Mouse (Mus musculus) bone marrow, adult 2 months (tissue): ENCODE measurements around the gene Npas3. TPM values are rescaled to one million over a fixed set of nuclear protein-coding genes. Genes with fewer than 3 reads are reported as not detected.

Source experiments
- H3K27ac ChIP-seq: fragments of 200-500 bp; 2 replicates; pipeline ENCODE4 v1.5.1; 2012; ENCODE audit warnings: low read depth, mild to moderate bottlenecking, control low read depth, inconsistent platforms, low read length; ENCODE audit not compliant: control insufficient read depth, poor library complexity, insufficient read depth
- H3K4me1 ChIP-seq: fragments of 200-500 bp; 2 replicates; pipeline ENCODE4 v1.6.1; 2011; ENCODE audit warnings: low read length; ENCODE audit not compliant: control insufficient read depth, insufficient read depth
- H3K4me3 ChIP-seq: fragments of 200-500 bp; replicated peaks from 2 replicates; pipeline ENCODE3; 2011; ENCODE audit warnings: mild to moderate bottlenecking, low read depth, low read length, control low read depth; ENCODE audit not compliant: control insufficient read depth
- CTCF ChIP-seq: fragments of 200-500 bp; IDR thresholded peaks from 2 replicates; pipeline ENCODE4 v1.5.1; 2011; ENCODE audit warnings: low read length, control low read depth; ENCODE audit not compliant: control insufficient read depth, insufficient read depth
- POLR2A ChIP-seq: fragments of 200-500 bp; IDR thresholded peaks from 2 replicates; pipeline ENCODE4 v1.6.1; 2011; ENCODE audit warnings: low read depth, mild to moderate bottlenecking, control low read depth, low read length, borderline replicate concordance; ENCODE audit not compliant: control insufficient read depth
- WGBS: fragments of 180-500 bp; shearing (Covaris S2); methylation state at CpG from one replicate; pipeline ENCODE4 v1.1.7; 2018; 5-methylcytosine and 5-hydroxymethylcytosine counted together
- polyA plus RNA-seq: library from polyadenylated mRNA; stranded (reverse); fragments of >200 nt; gene quantifications from 2 replicates; pipeline ENCODE4 v1.2.4, GENCODE M21; 2011; ENCODE audit warnings: low replicate concordance; ENCODE audit not compliant: missing spikeins, insufficient read depth, insufficient read length

Npas3 gene
- polyA plus RNA-seq, 1 experiment: not detected

- WGBS: 69% methylated on average over 4 of the region's 4 CpGs
- Histone ChIP-seq H3K4me3 (no peak overlapping the region), H3K27ac (no peak overlapping the region), H3K4me1 (no peaks in the 10 kb centered on the region)
- TF ChIP-seq POLR2A (no peak), CTCF (no peak)
Observed at GRCm38 (mm10) chr12:53888624-53889023, 640.1 kb downstream of the Npas3 start.

- H3K4me3 ChIP-seq: no peak overlapping the region
- no peak for TF ChIP-seq CTCF
- no peak for TF ChIP-seq POLR2A
- no peaks in the 10 kb centered on the region for H3K4me1 ChIP-seq
- 81% methylated on average over 5 of the region's 5 CpGs for WGBS
- H3K27ac ChIP-seq: no peak overlapping the region
Observed at GRCm38 (mm10) chr12:53895909-53896308, 647.4 kb downstream of the Npas3 start.

- H3K4me3 ChIP-seq: no peak overlapping the region
- H3K4me1 ChIP-seq: no peaks in the 10 kb centered on the region
- WGBS: 61% methylated on average over 8 of the region's 8 CpGs
- no peak overlapping the region for H3K27ac ChIP-seq
- no peak for TF ChIP-seq CTCF
- no peak for TF ChIP-seq POLR2A
Observed at GRCm38 (mm10) chr12:53908761-53909160, 660.3 kb downstream of the Npas3 start.

GRCm38 (mm10) chr12:53910192-53910591 is 661.7 kb downstream of the Npas3 start:
- Histone ChIP-seq H3K27ac (no peak overlapping the region), H3K4me3 (no peak overlapping the region), H3K4me1 (no peaks in the 10 kb centered on the region)
- TF ChIP-seq POLR2A (no peak), CTCF (no peak)
- 62% methylated on average over 2 of the region's 2 CpGs for WGBS

- WGBS: 86% methylated on average over 7 of the region's 7 CpGs
- Histone ChIP-seq H3K4me1 (no peaks in the 10 kb centered on the region; the same call in 1 of the 2 replicates), H3K27ac (no peak overlapping the region), H3K4me3 (no peak overlapping the region)
- TF ChIP-seq POLR2A: no peak
- no peak for TF ChIP-seq CTCF
Observed at GRCm38 (mm10) chr12:53922153-53922552, 673.7 kb downstream of the Npas3 start.

- no peaks in the 10 kb centered on the region for H3K4me1 ChIP-seq
- WGBS: 77% methylated on average over 2 of the region's 2 CpGs
- no peak overlapping the region for H3K27ac ChIP-seq
- TF ChIP-seq POLR2A (no peak), CTCF (no peak)
- H3K4me3 ChIP-seq: no peak overlapping the region
Observed at GRCm38 (mm10) chr12:53948826-53949225, 700.3 kb downstream of the Npas3 start.

GRCm38 (mm10) chr12:53962004-53962403 is 713.5 kb downstream of the Npas3 start:
- Histone ChIP-seq H3K27ac (no peak overlapping the region), H3K4me3 (no peak overlapping the region), H3K4me1 (no peaks in the 10 kb centered on the region)
- WGBS: 82% methylated on average over 7 of the region's 7 CpGs
- no peak for TF ChIP-seq CTCF
- TF ChIP-seq POLR2A: no peak

- 64% methylated on average over 5 of the region's 5 CpGs for WGBS
- H3K4me3 ChIP-seq: no peak overlapping the region
- no peaks in the 10 kb centered on the region for H3K4me1 ChIP-seq
- TF ChIP-seq POLR2A (no peak), CTCF (no peak)
- no peak overlapping the region for H3K27ac ChIP-seq
Observed at GRCm38 (mm10) chr12:53963534-53963933, 715.1 kb downstream of the Npas3 start.
